ENCODE assay signal across 8 mouse cellular contexts in genomic region chr13:53109560-53110248, GRCm38 (mm10).
DNase-seq lines count a peak whose midpoint lies in the region; ATAC-seq lines count a peak whose summit lies in the region.

No protein-coding gene starts in this region.

- ATAC-seq in intestine, embryonic 15.5 days = peak; percentile 85

- no peaks in the 10 kb centered on the region for H3K9me3 ChIP-seq in intestine, embryonic 15.5 days
- H3K9me3 ChIP-seq in midbrain, embryonic 10.5 days (replicated peaks) = no peaks in the 10 kb centered on the region

- no peak overlapping the region for H3K27ac ChIP-seq in intestine, embryonic 15.5 days
- H3K27ac ChIP-seq in midbrain, embryonic 10.5 days (replicated peaks) = peak overlapping the region; percentile 65

- no peak overlapping the region for H3K4me3 ChIP-seq in intestine, embryonic 15.5 days (replicated peaks)
- peak overlapping the region; percentile 38 for H3K4me3 ChIP-seq in midbrain, embryonic 10.5 days

- peaks cover 15% of the 10 kb centered on the region for H3K36me3 ChIP-seq in intestine, embryonic 15.5 days
- H3K36me3 ChIP-seq in midbrain, embryonic 10.5 days = peaks cover 17% of the 10 kb centered on the region

- WGBS in intestine, embryonic 15.5 days = 22% methylated on average over 17 of the region's 17 CpGs
- WGBS in midbrain, embryonic 10.5 days = 27% methylated on average over 17 of the region's 17 CpGs

- DNase-seq in adrenal gland, adult 2 months = peak; percentile 90
- DNase-seq in embryo, embryonic 11.5 days (ENCODE audit: low read depth, low spot score) = peak; percentile 97
- peak; percentile 85 to 93 for DNase-seq in gastrocnemius, postnatal 4 days (ENCODE audit: low spot score in 2 of 2)
- peak; percentile 93 to 95 for DNase-seq in left cerebral cortex, postnatal 10 days (ENCODE audit: extremely low spot score in 1 of 2, low spot score in 2 of 2)
- DNase-seq in midbrain, embryonic 10.5 days (ENCODE audit: low spot score) = peak; percentile 92
- peak; percentile 86 to 87 for DNase-seq in right cerebral cortex, postnatal 36 days (ENCODE audit: low spot score in 2 of 2)
- peak; percentile 85 to 89 for DNase-seq in urinary bladder, postnatal 36 days (ENCODE audit: low spot score in 2 of 2)

- H3K4me2 ChIP-seq in intestine, embryonic 15.5 days (replicated peaks) = 0 out of 2 replicates have a peak overlapping the region, but pooled peaks have one; percentile 26

- H3K4me1 ChIP-seq in intestine, embryonic 15.5 days (replicated peaks) = peaks cover 5% of the 10 kb centered on the region
- peaks cover 7% of the 10 kb centered on the region for H3K4me1 ChIP-seq in midbrain, embryonic 10.5 days

- H3K9ac ChIP-seq in intestine, embryonic 15.5 days = no peak overlapping the region

- intact Hi-C loops in left cerebral cortex, postnatal 10 days (cut with DNase I) = loop anchor here (2.0 to 10.0 kb wide), 2 partner anchors 247 to 315 kb away; no protein-coding TSS in a partner anchor

- H3K27me3 ChIP-seq in intestine, embryonic 15.5 days (replicated peaks) = no peaks in the 10 kb centered on the region
- no peaks in the 10 kb centered on the region for H3K27me3 ChIP-seq in midbrain, embryonic 10.5 days (ENCODE audit: low read depth, poor library complexity, severe bottlenecking)
